Mouse (Mus musculus) neural tube, embryonic 10.5 days (tissue): ENCODE results near the gene Irs4.

Source experiments
- DNase-seq: peaks from one replicate; pipeline ENCODE4 v3.0.0-alpha.2; 2017; ENCODE audit warnings: low spot score; ENCODE audit errors: extremely low spot score

The Irs4 gene

GRCm38 (mm10) chrX:141724937-141725918 lies at the start of gene Irs4:
Irs4 (minus strand) TSS chrX:141725263.
- peak; percentile 54 for DNase-seq

DNA sequence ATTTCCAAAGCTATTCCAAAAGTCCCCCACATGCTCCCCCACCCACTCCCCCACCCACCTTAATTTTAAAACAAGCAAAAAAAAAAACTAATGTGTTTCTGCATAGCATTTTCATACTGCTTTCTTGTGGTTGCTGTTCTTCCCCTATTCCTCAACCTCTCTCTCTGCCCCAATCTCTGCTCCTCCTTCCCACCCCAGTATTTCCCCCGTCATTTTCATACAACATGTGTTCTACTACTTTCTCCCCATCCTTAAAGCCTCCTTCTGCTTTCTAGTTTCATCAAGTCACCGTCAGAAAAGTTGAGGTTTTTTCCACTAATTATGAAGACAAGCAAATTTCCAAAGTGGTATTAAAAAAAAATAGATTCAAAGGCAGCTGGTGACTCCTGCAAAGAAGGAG lies 25.3 kb upstream of the Irs4 start:
- DNase-seq: no peak

DNA sequence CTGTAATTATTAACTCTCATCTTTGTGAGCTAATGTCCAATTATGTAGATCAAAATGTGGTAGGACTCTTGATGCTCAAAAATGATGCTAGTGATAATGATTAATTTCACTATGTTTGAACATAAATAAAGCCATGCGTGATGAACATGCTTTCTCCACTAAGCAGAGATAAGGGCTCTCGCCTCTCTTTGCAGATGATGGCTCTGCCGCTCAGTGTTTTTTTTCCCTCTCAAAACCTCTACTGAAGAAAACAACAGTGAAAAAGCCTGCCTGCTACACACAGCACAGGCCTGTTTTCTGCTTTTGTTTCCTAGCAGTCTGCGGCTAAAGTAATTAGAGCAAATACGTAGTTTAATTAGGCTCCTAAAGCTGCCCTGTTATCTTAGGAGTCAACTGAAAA lies 4.5 kb upstream of the Irs4 start:
- no peak for DNase-seq

DNA sequence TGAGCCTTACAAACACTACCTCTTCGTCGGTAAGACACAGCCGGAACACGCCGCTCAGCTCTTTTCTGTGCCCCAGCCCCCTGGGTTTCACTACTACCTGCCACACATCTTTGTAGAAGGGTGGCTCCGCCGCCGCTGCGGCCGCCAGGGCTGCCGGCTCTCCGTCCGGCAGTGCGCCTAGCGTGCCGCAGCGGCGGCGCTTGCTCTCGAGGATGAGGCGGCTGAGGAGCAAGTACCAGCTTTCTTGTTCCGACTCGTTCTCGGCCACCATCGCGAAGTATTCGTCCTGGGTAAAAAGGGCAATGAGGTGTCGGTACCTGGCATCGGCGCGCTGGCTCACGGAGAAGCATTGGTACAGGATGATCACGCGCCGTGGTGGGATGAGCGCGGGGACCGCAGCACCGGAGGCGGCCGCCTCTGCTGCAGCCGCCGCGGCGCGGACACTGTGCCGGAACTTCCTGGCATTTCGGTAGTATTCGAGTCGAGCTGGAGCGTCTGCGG lies 622 bp downstream of the Irs4 start:
- peak; percentile 45 for DNase-seq

- DNase-seq: no peak
These were observed 1.1 kb downstream of the Irs4 start for GRCm38 (mm10) chrX:141723936-141724335.

DNA sequence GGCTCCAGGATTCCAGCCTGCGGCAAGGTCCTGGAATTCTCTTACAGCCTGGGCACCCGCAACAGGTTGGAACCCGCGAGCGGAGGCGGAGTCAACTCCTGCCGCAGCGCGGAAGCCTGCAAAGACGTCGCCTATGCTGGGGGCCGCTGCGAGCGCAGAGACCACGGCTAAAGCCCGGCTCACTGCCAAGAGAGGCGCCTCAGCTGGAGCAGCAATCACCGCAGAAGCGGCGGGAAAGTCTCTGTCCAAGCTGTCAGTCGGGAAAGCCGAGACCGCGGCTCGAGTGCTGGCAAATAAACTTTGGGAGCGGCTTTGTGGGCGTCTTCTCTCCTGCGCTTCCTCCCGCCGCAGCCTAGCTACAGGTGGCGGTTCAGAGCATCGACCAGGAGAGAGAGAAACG lies 3.3 kb downstream of the Irs4 start:
- DNase-seq: peak; percentile 37
